Comparison of ENCODE assay signal across 17 mouse cellular contexts in genomic region chr10:73936121-73936520, GRCm38 (mm10).
"Had no signal": no experiment of that assay in that cellular context is flagged by ENCODE, and none has a peak within 500 bp of the region (broad histone marks: within the 10 kb centered on the region; RNA-seq: fewer than 3 reads in every experiment).

No protein-coding gene starts in this region.

- H3K9me3 ChIP-seq: limb, embryonic 12.5 days; liver, embryonic 15.5 days; stomach, embryonic 15.5 days had no signal

- H3K9ac ChIP-seq: limb, embryonic 12.5 days; liver, embryonic 15.5 days; stomach, embryonic 15.5 days had no signal

- H3K27ac ChIP-seq: kidney, postnatal 0 days; limb, embryonic 12.5 days; liver, embryonic 15.5 days; stomach, embryonic 15.5 days had no signal

- H3K36me3 ChIP-seq: limb, embryonic 12.5 days; liver, embryonic 15.5 days; stomach, embryonic 15.5 days had no signal

- ATAC-seq: lung, postnatal 0 days; midbrain, embryonic 16.5 days had no signal

- H3K27me3 ChIP-seq: limb, embryonic 12.5 days; liver, embryonic 15.5 days; stomach, embryonic 15.5 days had no signal

- H3K4me1 ChIP-seq: limb, embryonic 12.5 days; liver, embryonic 15.5 days; stomach, embryonic 15.5 days had no signal

- H3K4me3 ChIP-seq: limb, embryonic 12.5 days; liver, embryonic 15.5 days; stomach, embryonic 15.5 days had no signal

- H3K4me2 ChIP-seq: limb, embryonic 12.5 days; liver, embryonic 15.5 days; stomach, embryonic 15.5 days had no signal

- DNase-seq: kidney, adult 11 months; kidney, adult 9 months; kidney, postnatal 36 days; layer of hippocampus, adult 9-11 months; liver; lung, adult 2 months; lung, postnatal 36 days; right cerebral cortex, postnatal 4 days; spleen, adult 18-20 months; thymus, adult 2 months; thymus, postnatal 36 days had no signal
